Mouse (Mus musculus) embryonic facial prominence, embryonic 15.5 days (tissue): ENCODE results near the gene Mnd1. TPM values are rescaled to one million over a fixed set of nuclear protein-coding genes. Genes with fewer than 3 reads are reported as not detected.

Experiments
- ATAC-seq: fragments of 200-750 bp; cut with Nextera tagmentation; 2 replicates; pipeline ENCODE4 v1.8.0; 2017; ENCODE audit warnings: low read depth, moderate TSS enrichment; ENCODE audit not compliant: insufficient number of reproducible peaks, low FRiP score, low TSS enrichment
- H3K27ac ChIP-seq: fragments of 300-500 bp; sonication (generic); replicated peaks from 2 replicates; pipeline ENCODE4 v1.5.1; 2015; ENCODE audit warnings: mild to moderate bottlenecking, inconsistent platforms
- H3K27me3 ChIP-seq: fragments of 300-500 bp; sonication (generic); 2 replicates; pipeline ENCODE4 v1.6.1; 2015; ENCODE audit warnings: inconsistent platforms
- H3K36me3 ChIP-seq: fragments of 300-500 bp; sonication (generic); 2 replicates; pipeline ENCODE4 v1.6.1; 2015; ENCODE audit warnings: mild to moderate bottlenecking, inconsistent platforms
- H3K4me1 ChIP-seq: fragments of 300-500 bp; sonication (generic); 2 replicates; pipeline ENCODE4 v1.6.1; 2015; ENCODE audit warnings: inconsistent platforms
- H3K4me2 ChIP-seq: fragments of 300-500 bp; sonication (generic); replicated peaks from 2 replicates; pipeline ENCODE4 v1.6.1; 2015; ENCODE audit warnings: mild to moderate bottlenecking, inconsistent platforms
- H3K4me3 ChIP-seq: fragments of 300-500 bp; sonication (generic); replicated peaks from 2 replicates; pipeline ENCODE4 v1.5.1; 2015; ENCODE audit warnings: mild to moderate bottlenecking, inconsistent platforms
- H3K9ac ChIP-seq: fragments of 300-500 bp; sonication (generic); 2 replicates; pipeline ENCODE4 v1.6.1; 2015; ENCODE audit warnings: inconsistent platforms
- H3K9me3 ChIP-seq: fragments of 300-500 bp; sonication (generic); replicated peaks from 2 replicates; pipeline ENCODE4 v1.6.1; 2016; ENCODE audit warnings: inconsistent platforms
- WGBS: fragments of 180-500 bp; shearing (Covaris S2); methylation state at CpG from one replicate; pipeline ENCODE4 v1.1.7; 2015; 5-methylcytosine and 5-hydroxymethylcytosine counted together
- polyA plus RNA-seq: library from polyadenylated mRNA; unstranded; fragments of >200 nt; fragmentation: Nextera tagmentation; extraction: Ambion mirVana; gene quantifications from 2 replicates; pipeline ENCODE4 v1.2.1, GENCODE M21; 2015

Mnd1 gene
- polyA plus RNA-seq, 1 experiment from 2014 or later = 13.2 TPM

DNA sequence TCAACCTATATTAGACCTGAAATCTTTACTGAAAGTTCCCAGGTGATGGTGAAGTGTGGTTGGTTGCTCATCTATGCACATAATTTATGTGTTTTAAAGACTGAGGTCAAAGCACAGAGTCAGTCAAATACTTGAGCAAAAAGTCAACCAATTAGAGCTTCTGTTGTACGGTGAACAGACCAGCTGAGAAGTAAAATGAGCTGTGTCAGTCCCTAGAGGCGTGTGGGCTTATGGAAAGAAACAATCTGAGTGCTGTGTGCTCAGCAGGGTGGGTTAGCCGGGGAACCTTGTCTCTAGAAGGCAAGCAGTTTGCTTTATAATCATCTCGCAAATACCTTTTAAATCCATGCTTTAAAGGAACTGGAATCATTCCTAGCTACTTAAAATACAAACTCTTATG is 1.4 kb upstream of the Mnd1 start:
- WGBS = 34% methylated on average over 4 of the region's 4 CpGs
- ATAC-seq = no peak
- Histone ChIP-seq H3K9ac (no peak overlapping the region), H3K9me3 (no peaks in the 10 kb centered on the region), H3K4me2 (no peak overlapping the region), H3K27ac (no peak overlapping the region), H3K36me3 (no peaks in the 10 kb centered on the region), H3K4me3 (no peak overlapping the region), H3K27me3 (no peaks in the 10 kb centered on the region), H3K4me1 (0 out of 2 replicates have a peak, but pooled peaks cover 3% of the 10 kb centered on the region)

DNA sequence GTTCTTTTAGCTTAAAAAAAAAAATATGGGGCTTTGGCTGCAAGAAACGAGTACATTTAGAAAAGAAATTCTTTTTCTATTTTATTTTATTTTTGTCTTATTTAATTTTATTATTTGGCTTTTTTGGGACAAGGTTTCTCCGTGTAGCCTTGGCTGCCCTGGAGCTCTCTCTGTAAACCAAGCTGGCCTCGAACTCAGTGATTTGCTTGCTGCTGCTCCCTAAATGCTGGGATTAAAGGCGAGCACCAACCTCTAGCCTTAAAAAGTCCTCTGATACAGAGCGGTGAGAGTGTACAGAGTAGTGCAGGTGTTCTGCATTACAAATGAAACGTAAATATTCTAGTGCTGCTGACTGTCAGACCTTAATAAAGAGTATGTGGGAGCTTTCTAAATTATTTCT is 519 bp upstream of the Mnd1 start:
- H3K36me3 ChIP-seq = no peaks in the 10 kb centered on the region
- peak overlapping the region; percentile 65 for H3K4me3 ChIP-seq
- H3K9ac ChIP-seq = no peak overlapping the region
- no peak for ATAC-seq
- H3K27me3 ChIP-seq = no peaks in the 10 kb centered on the region
- 0 out of 2 replicates have a peak, but pooled peaks cover 3% of the 10 kb centered on the region for H3K4me1 ChIP-seq
- no peaks in the 10 kb centered on the region for H3K9me3 ChIP-seq
- H3K4me2 ChIP-seq = peak overlapping the region; percentile 98
- peak overlapping the region; percentile 81 for H3K27ac ChIP-seq
- WGBS = 25% methylated on average over 6 of the region's 6 CpGs

DNA sequence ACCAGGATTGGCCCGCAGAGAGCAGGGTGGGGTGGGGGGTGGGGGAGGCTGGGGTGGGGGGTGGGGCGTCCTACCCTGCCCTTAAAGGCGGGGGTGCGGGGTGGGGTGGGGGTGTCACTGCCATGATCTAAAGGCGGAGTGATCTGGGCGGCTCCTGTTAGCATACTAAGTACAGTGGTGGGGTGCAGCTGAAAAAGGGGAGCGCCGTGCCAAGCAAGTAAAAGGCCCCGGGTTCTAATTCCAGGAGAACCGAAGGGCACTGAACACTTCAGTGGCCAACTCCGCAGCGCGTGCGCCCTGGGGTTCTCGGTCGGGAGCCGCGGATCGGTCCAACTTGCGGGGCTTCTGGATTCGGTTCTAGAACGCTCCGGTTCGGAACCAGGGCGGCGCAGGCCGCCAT is 440 bp downstream of the Mnd1 start:
- peak; percentile 1; the same call in 1 of the 2 replicates for ATAC-seq
- under 1% methylated on average over 27 of the region's 27 CpGs for WGBS

DNA sequence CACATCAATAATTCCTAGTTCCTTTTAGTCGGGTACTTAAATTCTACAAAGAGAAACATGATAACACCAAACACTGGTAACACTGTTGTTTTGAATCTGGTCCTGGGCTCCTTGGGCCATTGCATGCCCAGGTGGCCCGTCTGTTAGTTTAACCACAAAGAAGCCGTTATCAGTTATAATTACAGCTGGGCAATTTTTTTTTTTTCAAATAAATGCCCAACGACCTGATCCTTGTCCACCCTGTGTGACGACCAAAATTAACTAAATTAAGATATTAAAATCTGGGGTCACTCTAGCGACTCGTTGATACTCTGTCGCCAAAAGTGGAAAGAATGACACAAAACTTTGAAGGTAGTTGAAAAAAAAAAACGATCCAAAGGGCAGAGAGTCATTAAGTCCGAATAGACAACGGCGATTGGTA is 855 bp downstream of the Mnd1 start:
- Histone ChIP-seq H3K9me3 (no peaks in the 10 kb centered on the region), H3K4me1 (0 out of 2 replicates have a peak, but pooled peaks cover 3% of the 10 kb centered on the region), H3K27me3 (no peaks in the 10 kb centered on the region), H3K36me3 (no peaks in the 10 kb centered on the region), H3K27ac (no peak overlapping the region), H3K9ac (no peak overlapping the region), H3K4me2 (peak overlapping the region; percentile 98), H3K4me3 (peak overlapping the region; percentile 65)
- 12% methylated on average over 12 of the region's 12 CpGs for WGBS
- no peak for ATAC-seq

More for the DNA sequence above, 440 bp downstream of the Mnd1 start:
- no peaks in the 10 kb centered on the region for H3K9me3 ChIP-seq
- H3K9ac ChIP-seq = peak overlapping the region; percentile 57
- H3K36me3 ChIP-seq = no peaks in the 10 kb centered on the region
- H3K4me2 ChIP-seq = peak overlapping the region; percentile 98
- no peaks in the 10 kb centered on the region for H3K27me3 ChIP-seq
- peak overlapping the region; percentile 65 for H3K4me3 ChIP-seq
- peak overlapping the region; percentile 81 for H3K27ac ChIP-seq
- 0 out of 2 replicates have a peak, but pooled peaks cover 3% of the 10 kb centered on the region for H3K4me1 ChIP-seq

DNA sequence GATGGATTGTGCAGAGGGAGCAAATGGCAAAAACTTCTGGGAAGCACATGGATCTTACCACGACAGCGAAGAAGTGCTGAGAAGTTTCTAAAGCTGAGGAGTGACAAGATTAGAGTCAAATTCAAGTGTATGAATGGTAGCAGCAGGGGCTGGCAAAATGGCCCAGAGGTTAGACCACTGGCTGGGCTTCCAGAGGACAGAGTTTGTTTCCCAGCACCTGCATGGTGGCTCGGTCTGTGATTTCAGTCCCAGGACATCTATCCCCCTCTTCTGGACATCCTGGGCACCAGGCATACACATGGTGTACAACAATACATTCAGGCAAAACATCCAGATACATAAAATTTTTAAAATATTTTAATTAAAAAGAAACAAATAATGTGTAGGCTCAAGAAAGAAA is 5.8 kb downstream of the Mnd1 start:
- Histone ChIP-seq H3K27me3 (no peaks in the 10 kb centered on the region), H3K27ac (no peak overlapping the region), H3K36me3 (no peaks in the 10 kb centered on the region), H3K4me2 (no peak overlapping the region), H3K4me1 (no peaks in the 10 kb centered on the region), H3K9me3 (no peaks in the 10 kb centered on the region), H3K9ac (no peak overlapping the region), H3K4me3 (no peak overlapping the region)
- 95% methylated on average over 3 of the region's 3 CpGs for WGBS
- ATAC-seq = no peak

DNA sequence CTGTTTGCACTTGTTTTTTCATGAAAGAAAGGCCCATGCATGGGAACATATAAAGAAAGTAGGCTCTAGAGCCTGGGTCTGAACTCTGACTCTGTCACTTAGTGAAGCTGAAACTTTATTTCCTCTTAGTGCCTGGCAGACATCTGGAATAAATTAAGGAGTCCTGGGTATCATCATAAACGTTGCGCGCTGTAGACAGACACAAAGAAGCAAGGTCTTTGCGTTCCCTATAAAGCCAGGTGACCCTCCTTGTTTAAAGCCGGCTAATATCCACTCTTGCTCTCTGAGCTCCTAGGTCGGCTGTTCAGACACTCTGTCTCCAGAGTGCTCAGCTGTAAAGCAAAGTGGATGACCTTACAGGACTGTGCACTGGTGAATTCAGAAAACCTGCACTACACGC is 14.6 kb downstream of the Mnd1 start:
- WGBS = 43% methylated on average over 7 of the region's 7 CpGs
- Histone ChIP-seq H3K9me3 (no peaks in the 10 kb centered on the region), H3K27me3 (no peaks in the 10 kb centered on the region), H3K9ac (no peak overlapping the region), H3K36me3 (no peaks in the 10 kb centered on the region), H3K4me1 (peaks cover 5% of the 10 kb centered on the region), H3K4me2 (no peak overlapping the region), H3K4me3 (no peak overlapping the region), H3K27ac (no peak overlapping the region)
- no peak for ATAC-seq

DNA sequence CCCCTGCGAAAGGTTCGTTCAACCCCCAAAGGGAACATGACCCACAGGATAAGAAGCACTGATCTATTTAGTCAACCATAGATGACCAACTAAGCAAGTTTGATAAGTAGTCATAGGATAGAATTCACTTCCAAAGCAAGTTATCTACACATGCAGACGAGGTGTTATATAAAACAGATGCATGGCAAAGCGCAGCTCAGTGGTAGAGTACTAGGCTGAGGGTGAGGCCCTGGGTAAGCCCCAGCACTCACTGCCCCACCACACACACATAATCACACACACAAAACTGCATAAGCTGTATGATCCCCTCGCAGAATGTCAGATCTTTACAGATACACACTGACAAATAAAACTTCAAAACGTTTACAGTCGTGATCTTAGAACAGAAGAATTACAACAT is 19.1 kb downstream of the Mnd1 start:
- H3K36me3 ChIP-seq = no peaks in the 10 kb centered on the region
- peaks cover 7% of the 10 kb centered on the region for H3K4me1 ChIP-seq
- ATAC-seq = no peak
- H3K27me3 ChIP-seq = no peaks in the 10 kb centered on the region
- no peak overlapping the region for H3K9ac ChIP-seq
- no peak overlapping the region for H3K4me3 ChIP-seq
- no peaks in the 10 kb centered on the region for H3K9me3 ChIP-seq
- 69% methylated on average over 7 of the region's 7 CpGs for WGBS
- no peak overlapping the region for H3K4me2 ChIP-seq
- no peak overlapping the region for H3K27ac ChIP-seq

DNA sequence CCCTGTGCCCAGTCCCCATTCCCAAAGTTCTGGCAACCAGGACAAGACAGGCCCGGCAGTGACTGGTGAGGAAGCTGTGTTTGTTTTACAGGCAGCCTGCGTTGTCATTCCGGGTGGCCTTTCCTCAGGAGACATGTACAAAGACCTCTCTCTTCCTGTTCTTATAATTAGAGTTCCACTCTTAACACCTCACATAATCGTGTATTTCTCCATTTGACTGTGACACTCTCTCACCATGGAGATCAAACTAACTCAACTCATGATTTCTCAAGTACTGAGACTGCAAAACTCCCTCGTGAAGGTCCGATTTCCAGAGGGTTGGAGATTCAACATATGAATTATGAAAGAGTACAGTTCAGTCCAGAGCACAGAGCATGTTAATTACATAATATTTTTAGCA is 19.7 kb downstream of the Mnd1 start:
- H3K9ac ChIP-seq = no peak overlapping the region
- H3K36me3 ChIP-seq = no peaks in the 10 kb centered on the region
- no peak overlapping the region for H3K4me2 ChIP-seq
- no peaks in the 10 kb centered on the region for H3K27me3 ChIP-seq
- H3K4me1 ChIP-seq = peaks cover 5% of the 10 kb centered on the region
- 65% methylated on average over 6 of the region's 6 CpGs for WGBS
- no peak for ATAC-seq
- H3K4me3 ChIP-seq = no peak overlapping the region
- H3K27ac ChIP-seq = no peak overlapping the region
- H3K9me3 ChIP-seq = no peaks in the 10 kb centered on the region

DNA sequence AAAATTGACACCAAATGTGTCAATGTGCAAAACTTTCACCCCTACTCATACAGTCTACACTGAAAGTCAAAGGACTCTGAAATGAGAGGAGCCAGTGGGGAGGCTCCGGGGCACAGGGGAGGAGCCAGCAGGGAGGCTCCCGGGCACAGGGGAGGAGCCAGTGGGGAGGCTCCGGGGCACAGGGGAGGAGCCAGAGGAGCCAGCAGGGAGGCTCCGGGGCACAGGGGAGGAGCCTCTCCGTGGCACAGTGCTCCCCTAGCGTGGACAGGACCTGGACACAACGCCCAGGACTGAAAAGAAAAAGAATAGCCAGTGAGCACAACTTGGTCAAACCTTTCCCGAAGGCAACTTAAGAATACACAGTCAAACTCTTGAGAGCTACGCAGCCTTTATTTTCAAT is 20.2 kb downstream of the Mnd1 start:
- Histone ChIP-seq H3K4me3 (no peak overlapping the region), H3K36me3 (no peaks in the 10 kb centered on the region), H3K9ac (no peak overlapping the region), H3K4me1 (0 out of 2 replicates have a peak, but pooled peaks cover 3% of the 10 kb centered on the region), H3K4me2 (no peak overlapping the region), H3K27ac (no peak overlapping the region), H3K9me3 (no peaks in the 10 kb centered on the region), H3K27me3 (no peaks in the 10 kb centered on the region)
- WGBS = 51% methylated on average over 9 of the region's 9 CpGs
- ATAC-seq = no peak

DNA sequence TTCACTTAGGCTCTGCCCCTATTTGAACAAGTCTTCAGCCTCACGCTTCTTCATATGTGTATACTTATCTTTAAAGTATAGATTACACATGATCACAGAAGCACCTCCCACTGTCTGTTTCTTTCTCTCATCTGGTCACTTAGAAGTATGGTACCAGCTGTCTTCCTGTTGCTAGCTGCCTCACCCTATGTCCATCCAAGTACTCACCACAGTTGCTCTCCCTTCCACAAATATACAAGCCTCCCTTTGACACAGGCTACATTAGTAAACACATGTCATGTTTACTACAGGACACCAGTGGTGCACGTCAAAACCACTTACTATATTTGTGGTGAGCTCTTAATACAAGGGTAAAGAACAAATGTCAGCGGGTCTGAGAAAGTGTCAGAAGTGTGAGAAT is 24.2 kb downstream of the Mnd1 start:
- ATAC-seq = no peak
- H3K27ac ChIP-seq = no peak overlapping the region
- H3K4me2 ChIP-seq = no peak overlapping the region
- no peak overlapping the region for H3K4me3 ChIP-seq
- H3K9me3 ChIP-seq = no peaks in the 10 kb centered on the region
- H3K27me3 ChIP-seq = no peaks in the 10 kb centered on the region
- peaks cover 14% of the 10 kb centered on the region for H3K4me1 ChIP-seq
- 77% methylated on average over 3 of the region's 3 CpGs for WGBS
- no peaks in the 10 kb centered on the region for H3K36me3 ChIP-seq
- no peak overlapping the region for H3K9ac ChIP-seq

DNA sequence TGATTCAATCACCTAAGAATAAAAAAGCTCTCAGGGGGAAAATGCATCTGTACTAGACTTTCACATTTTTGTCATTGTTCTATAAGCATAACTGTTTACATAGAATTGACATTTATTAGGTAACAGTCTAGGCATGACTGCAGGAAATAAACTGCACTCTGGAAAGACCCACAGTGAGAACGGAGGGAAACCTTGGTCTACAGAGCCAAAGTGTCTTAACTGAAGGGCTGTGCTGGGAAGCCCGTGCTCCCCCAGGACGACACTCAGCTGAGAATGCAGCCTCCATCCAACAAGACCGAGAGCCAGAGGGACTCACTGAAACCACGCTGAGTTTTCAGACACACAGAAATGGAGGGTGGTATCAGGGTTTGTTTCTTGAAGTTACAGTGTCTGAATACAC is 24.8 kb downstream of the Mnd1 start:
- no peak overlapping the region for H3K27ac ChIP-seq
- H3K36me3 ChIP-seq = no peaks in the 10 kb centered on the region
- H3K9me3 ChIP-seq = no peaks in the 10 kb centered on the region
- no peak overlapping the region for H3K4me3 ChIP-seq
- no peak overlapping the region for H3K4me2 ChIP-seq
- no peak for ATAC-seq
- H3K27me3 ChIP-seq = no peaks in the 10 kb centered on the region
- peaks cover 17% of the 10 kb centered on the region for H3K4me1 ChIP-seq
- WGBS = 50% methylated on average over 5 of the region's 5 CpGs
- no peak overlapping the region for H3K9ac ChIP-seq
